Mouse (Mus musculus): ENCODE results near the gene Hoxb8.

- TF ChIP-seq CTCF (IDR thresholded peaks at IDR 0.05; ENCODE audit: extremely low read depth, insufficient read depth, low read length), result no peak
- no peak for TF ChIP-seq POLR2A (IDR thresholded peaks at IDR 0.05; ENCODE audit: extremely low read depth, insufficient read depth, low read length)
These were observed 52.3 kb downstream of the Hoxb8 start for GRCm38 (mm10) chr11:96334002-96334364.

Measured in cortical plate, adult 2 months (tissue).